11 mouse cellular contexts compared by ENCODE assay signal in the genomic region with DNA sequence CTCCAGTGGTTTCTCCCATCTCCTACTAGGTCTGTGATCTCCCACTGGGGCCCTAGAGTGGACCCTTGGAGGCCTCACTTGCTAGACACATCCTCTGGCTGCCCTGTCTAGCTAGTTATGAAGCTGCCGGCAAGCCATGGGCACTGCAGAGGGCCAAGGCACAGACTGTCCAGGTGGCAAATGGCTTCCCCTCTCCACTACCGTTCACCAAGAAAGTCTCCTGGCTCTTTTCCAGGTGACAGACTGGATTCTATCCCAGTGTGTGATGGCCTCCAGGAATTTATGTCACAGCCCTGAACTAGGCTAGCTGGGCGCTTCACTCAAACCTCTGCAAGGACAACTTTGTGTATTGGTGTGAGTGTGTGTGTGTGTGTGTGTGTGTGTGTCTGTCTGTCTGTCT. TPM values are rescaled to one million over a fixed set of nuclear protein-coding genes. Genes with fewer than 3 reads are reported as not detected.
DNase-seq lines count a peak whose midpoint lies in the region; ATAC-seq lines count a peak whose summit lies in the region.
"Had no signal": no experiment of that assay in that cellular context is flagged by ENCODE, and none has a peak within 500 bp of the region (broad histone marks: within the 10 kb centered on the region; RNA-seq: fewer than 3 reads in every experiment).

No protein-coding gene starts in this region.

- peak; percentile 43 for DNase-seq in cerebellum, adult 11-12 months
- no peak for DNase-seq in cerebellum, postnatal 4 days (ENCODE audit: low spot score in 2 of 2)
- DNase-seq in kidney, postnatal 14 days = peak; percentile 37
- DNase-seq in cerebellum, adult 9-11 months = peak; percentile 47
- no peak for DNase-seq in limb, embryonic 11.5 days (ENCODE audit: low spot score)
- no peak for DNase-seq in urinary bladder, postnatal 10 days (ENCODE audit: low spot score)
- no peak for DNase-seq in left cerebral cortex, adult 18-20 months (ENCODE audit: low spot score in 2 of 2)

- H3K27me3 ChIP-seq in kidney, embryonic 14.5 days (ENCODE audit: control insufficient read depth, insufficient read depth, low read length) = no peaks in the 10 kb centered on the region
- H3K27me3 ChIP-seq in limb, embryonic 11.5 days (ENCODE audit: control insufficient read depth, insufficient read depth, low read length) = no peaks in the 10 kb centered on the region
- H3K27me3 ChIP-seq: liver, embryonic 15.5 days; Patski had no signal

- ATAC-seq in kidney, embryonic 14.5 days (ENCODE audit: low FRiP score, low TSS enrichment) = no peak
- no peak for ATAC-seq in limb, embryonic 11.5 days (ENCODE audit: insufficient number of reproducible peaks, low FRiP score, low TSS enrichment, low read depth)
- ATAC-seq: Patski had no signal

- no peaks in the 10 kb centered on the region for H3K36me3 ChIP-seq in kidney, embryonic 14.5 days (ENCODE audit: control insufficient read depth, insufficient read depth, low read length)
- no peaks in the 10 kb centered on the region for H3K36me3 ChIP-seq in limb, embryonic 11.5 days (ENCODE audit: control insufficient read depth, insufficient read depth, low read length)
- H3K36me3 ChIP-seq: liver, embryonic 15.5 days had no signal

- H3K4me1 ChIP-seq in kidney, embryonic 14.5 days (ENCODE audit: control insufficient read depth, insufficient read depth, low read length) = peaks cover 25% of the 10 kb centered on the region
- peaks cover 41% of the 10 kb centered on the region for H3K4me1 ChIP-seq in limb, embryonic 11.5 days (ENCODE audit: control insufficient read depth, insufficient read depth, low read length)

- H3K9me3 ChIP-seq in kidney, embryonic 14.5 days (ENCODE audit: control insufficient read depth, low read length) = no peaks in the 10 kb centered on the region
- H3K9me3 ChIP-seq in limb, embryonic 11.5 days (ENCODE audit: control insufficient read depth, low read length) = no peaks in the 10 kb centered on the region
- H3K9me3 ChIP-seq: liver, embryonic 15.5 days had no signal

- no peak overlapping the region for H3K9ac ChIP-seq in kidney, embryonic 14.5 days (ENCODE audit: low read depth, low read length)
- no peak overlapping the region for H3K9ac ChIP-seq in limb, embryonic 11.5 days (ENCODE audit: low read length)
- H3K9ac ChIP-seq: liver, embryonic 15.5 days had no signal

- H3K27ac ChIP-seq in kidney, embryonic 14.5 days (ENCODE audit: low read depth, low read length) = no peak overlapping the region
- H3K27ac ChIP-seq in limb, embryonic 11.5 days (replicated peaks; ENCODE audit: low read depth, low read length) = 0 out of 2 replicates have a peak overlapping the region, but pooled peaks have one; percentile 42
- H3K27ac ChIP-seq: liver, embryonic 15.5 days had no signal

- whole genome bisulfite sequencing in kidney, embryonic 14.5 days = 66% methylated on average over 3 of the region's 3 CpGs
- 66% methylated on average over 3 of the region's 3 CpGs for WGBS in limb, embryonic 11.5 days

- H3K4me2 ChIP-seq in kidney, embryonic 14.5 days (replicated peaks; ENCODE audit: low read depth, low read length) = no peak overlapping the region
- no peak overlapping the region for H3K4me2 ChIP-seq in limb, embryonic 11.5 days (ENCODE audit: low read depth, severe bottlenecking)
- H3K4me2 ChIP-seq: liver, embryonic 15.5 days had no signal

- H3K4me3 ChIP-seq in kidney, embryonic 14.5 days (ENCODE audit: low read length) = no peak overlapping the region
- H3K4me3 ChIP-seq in limb, embryonic 11.5 days (ENCODE audit: low read depth, low read length) = no peak overlapping the region
- H3K4me3 ChIP-seq: erythroblast, embryonic 14.5 days; liver, embryonic 15.5 days had no signal

RNA-seq across cellular contexts. Expression of gene Clmn, which starts 35.0 kb away (rescaled TPM):
- polyA plus RNA-seq in kidney, embryonic 14.5 days (2014; fragmentation: Nextera tagmentation; extraction: Ambion mirVana) = 3.3 and 5.3 TPM in 2 replicates
- 5.9 and 6.3 TPM in 2 replicates for polyA plus RNA-seq in limb, embryonic 11.5 days (2014; fragmentation: Nextera tagmentation; extraction: Ambion mirVana)
- total RNA-seq in left cerebral cortex, adult 18-20 months (2021) = 10 to 100 TPM; 39.5 to 55.7 TPM

Comparison
In these comparisons a context has a peak if more than half of its experiments do, and no peak if none do; other contexts are left out.
1. DNase-seq: peak in cerebellum, adult 11-12 months (single experiment), kidney, postnatal 14 days (single experiment) and cerebellum, adult 9-11 months (single experiment); none in cerebellum, postnatal 4 days (0 of 2), limb, embryonic 11.5 days (single experiment), urinary bladder, postnatal 10 days (single experiment) and left cerebral cortex, adult 18-20 months (0 of 2).